Mouse (Mus musculus) kidney, postnatal 10 days (tissue): ENCODE measurements around the gene Dhps.

Experiments
- DNase-seq: peaks from one replicate; pipeline ENCODE4 v3.0.0; 2021; ENCODE audit warnings: mixed read lengths

The Dhps gene

GRCm38 (mm10) chr8:85071514-85072281 lies at the start of gene Dhps:
TSS of gene Dhps (plus strand) at chr8:85071757.
- peak; percentile 95 for DNase-seq

GRCm38 (mm10) chr8:85023846-85024245 lies 47.7 kb upstream of the Dhps start:
- no peak for DNase-seq

- DNase-seq, result peak; percentile 90
These were observed 46.2 kb upstream of the Dhps start, which contains the start of gene Asna1 for GRCm38 (mm10) chr8:85025098-85025932. TSS of gene Asna1 (minus strand) at chr8:85025281.

GRCm38 (mm10) chr8:85026670-85027515 lies 44.7 kb upstream of the Dhps start, which contains the start of gene Trir:
TSS of gene Trir (plus strand) at chr8:85026823.
- DNase-seq, result peak; percentile 98

GRCm38 (mm10) chr8:85027516-85027855 lies 44.1 kb upstream of the Dhps start:
- peak; percentile 34 for DNase-seq

GRCm38 (mm10) chr8:85027922-85028321 lies 43.6 kb upstream of the Dhps start:
- no peak for DNase-seq

- DNase-seq, result no peak
These were observed 42.3 kb upstream of the Dhps start for GRCm38 (mm10) chr8:85029271-85029670.

GRCm38 (mm10) chr8:85032622-85033311 lies 38.8 kb upstream of the Dhps start:
- DNase-seq, result no peak

- DNase-seq, result no peak
These were observed 37.7 kb upstream of the Dhps start for GRCm38 (mm10) chr8:85033867-85034266.

- DNase-seq, result peak; percentile 86
These were observed 36.8 kb upstream of the Dhps start for GRCm38 (mm10) chr8:85034764-85035163.

- no peak for DNase-seq
These were observed 36.3 kb upstream of the Dhps start for GRCm38 (mm10) chr8:85035165-85035727.

- peak; percentile 47 for DNase-seq
These were observed 35.7 kb upstream of the Dhps start for GRCm38 (mm10) chr8:85035728-85036310.

GRCm38 (mm10) chr8:85036381-85036717 lies 35.2 kb upstream of the Dhps start:
- no peak for DNase-seq

GRCm38 (mm10) chr8:85036718-85037365 lies 34.7 kb upstream of the Dhps start, which contains the start of gene Tnpo2:
TSS of gene Tnpo2 (plus strand) at chr8:85036915.
- DNase-seq, result peak; percentile 95

- DNase-seq, result no peak
These were observed 34.2 kb upstream of the Dhps start for GRCm38 (mm10) chr8:85037366-85037680.

GRCm38 (mm10) chr8:85037681-85038531 lies 33.7 kb upstream of the Dhps start:
- peak; percentile 64 for DNase-seq

GRCm38 (mm10) chr8:85043619-85044018 lies 27.9 kb upstream of the Dhps start:
- no peak for DNase-seq

- no peak for DNase-seq
These were observed 14.2 kb upstream of the Dhps start for GRCm38 (mm10) chr8:85057367-85057766.

GRCm38 (mm10) chr8:85059879-85060616 lies 11.5 kb upstream of the Dhps start, which contains the start of gene Fbxw9:
TSS of gene Fbxw9 (plus strand) at chr8:85060055.
- peak; percentile 94 for DNase-seq
